Mouse (Mus musculus) layer of hippocampus, adult 8-10 months (tissue): ENCODE results near the gene Myl10. TPM values are rescaled to one million over a fixed set of nuclear protein-coding genes. Genes with fewer than 3 reads are reported as not detected.
"Not testable (repeated sequence)": the region's sequence is repeated elsewhere in the genome, so short reads cannot be mapped to it uniquely, and the experiment has no call there.

Source experiments
- DNase-seq, 2 experiments: peaks; one replicate each; pipeline ENCODE4 v3.0.0; 2022; ENCODE audit warnings: low spot score in 2 of 2
- total RNA-seq, 4 experiments: library from RNA; stranded (reverse); gene quantifications; 2 replicates each; pipeline ENCODE4 v1.2.4; 2022

Gene Myl10
- not detected for total RNA-seq

- no peak for DNase-seq
These were observed at the start of gene Myl10 for GRCm38 (mm10) chr5:136692784-136693183. Gene Myl10, plus strand, starts transcription at chr5:136693146.

DNA sequence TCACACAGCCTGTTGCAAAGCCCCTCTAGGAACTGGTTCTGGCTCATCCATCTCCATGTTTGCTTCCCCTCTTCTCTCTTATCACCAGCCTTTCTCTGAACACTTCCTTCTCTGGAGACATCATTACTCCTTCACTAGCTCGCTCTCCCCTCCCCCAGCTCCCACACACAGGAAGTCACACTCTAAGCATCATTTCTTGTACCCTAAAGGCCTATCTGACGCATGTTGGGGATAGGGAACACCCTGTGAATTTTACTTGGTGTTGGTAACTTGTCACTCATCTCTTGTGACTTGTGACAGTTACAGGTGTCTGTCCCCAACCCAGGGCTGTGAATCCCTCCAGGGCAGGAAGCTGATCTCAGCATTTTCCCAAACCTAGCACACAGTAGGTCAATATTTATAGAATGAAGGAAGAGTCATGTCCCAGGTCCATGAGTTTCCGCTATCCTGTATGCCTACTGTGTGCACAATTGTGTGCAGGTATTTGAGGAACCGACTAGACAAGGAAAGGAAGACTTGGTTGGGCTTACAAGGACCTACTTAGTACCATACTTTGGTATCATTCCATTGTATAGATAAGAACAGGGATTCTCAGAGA is 46.1 kb upstream of the Myl10 start:
- DNase-seq, result no peak

- DNase-seq, result no peak
These were observed 43.9 kb upstream of the Myl10 start for GRCm38 (mm10) chr5:136649071-136649470.

GRCm38 (mm10) chr5:136649655-136650054 is 43.3 kb upstream of the Myl10 start:
- DNase-seq, result no peak

DNA sequence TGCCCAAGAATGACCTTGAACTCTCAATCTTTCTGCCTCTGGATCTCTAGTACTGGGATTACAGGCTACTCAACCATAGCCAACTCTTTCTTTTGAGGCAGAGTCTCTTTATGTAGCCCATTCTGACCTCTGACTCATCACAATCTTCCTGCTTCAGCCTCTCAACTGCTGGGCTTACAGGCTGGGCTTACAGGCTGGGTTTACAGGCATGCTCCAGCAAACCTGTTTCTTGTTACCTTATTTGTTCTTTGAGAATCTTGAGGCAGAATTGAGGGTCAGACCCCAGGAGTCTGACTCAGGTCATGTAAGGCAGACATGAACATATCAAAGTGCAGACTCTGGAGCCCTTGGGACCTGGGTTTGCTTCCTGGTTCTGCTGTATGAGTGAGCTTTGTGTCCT is 38.5 kb upstream of the Myl10 start:
- DNase-seq, result no peak

- no peak for DNase-seq
These were observed 36.0 kb upstream of the Myl10 start for GRCm38 (mm10) chr5:136656830-136657395.

- DNase-seq, result not testable (repeated sequence)
These were observed 32.2 kb upstream of the Myl10 start for GRCm38 (mm10) chr5:136660721-136661120.

- DNase-seq, result no peak
These were observed 30.7 kb upstream of the Myl10 start for GRCm38 (mm10) chr5:136662281-136662680.

DNA sequence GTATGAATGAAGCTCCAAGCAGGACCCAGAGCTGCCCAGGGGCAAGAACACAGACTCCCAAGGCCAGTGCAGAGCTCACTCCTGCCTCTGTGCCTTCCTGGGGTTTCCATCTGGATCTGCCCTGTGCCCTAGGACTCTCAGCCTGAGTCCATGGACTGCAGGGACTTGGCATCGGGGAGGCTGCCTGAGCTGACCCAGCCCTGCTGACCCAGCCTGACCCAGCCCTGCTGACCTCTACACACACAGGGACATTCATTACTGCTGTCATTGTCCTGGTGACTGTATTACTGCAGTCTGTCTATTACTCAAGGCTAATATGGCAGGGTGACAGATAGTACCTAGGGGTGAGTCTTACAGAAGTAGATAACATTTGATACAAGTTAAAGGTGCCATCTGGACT is 30.1 kb upstream of the Myl10 start:
- no peak for DNase-seq

GRCm38 (mm10) chr5:136664497-136664896 is 28.4 kb upstream of the Myl10 start:
- peak; percentile 34 to 59 for DNase-seq

- no peak for DNase-seq
These were observed 16.5 kb upstream of the Myl10 start for GRCm38 (mm10) chr5:136676315-136677030.

DNA sequence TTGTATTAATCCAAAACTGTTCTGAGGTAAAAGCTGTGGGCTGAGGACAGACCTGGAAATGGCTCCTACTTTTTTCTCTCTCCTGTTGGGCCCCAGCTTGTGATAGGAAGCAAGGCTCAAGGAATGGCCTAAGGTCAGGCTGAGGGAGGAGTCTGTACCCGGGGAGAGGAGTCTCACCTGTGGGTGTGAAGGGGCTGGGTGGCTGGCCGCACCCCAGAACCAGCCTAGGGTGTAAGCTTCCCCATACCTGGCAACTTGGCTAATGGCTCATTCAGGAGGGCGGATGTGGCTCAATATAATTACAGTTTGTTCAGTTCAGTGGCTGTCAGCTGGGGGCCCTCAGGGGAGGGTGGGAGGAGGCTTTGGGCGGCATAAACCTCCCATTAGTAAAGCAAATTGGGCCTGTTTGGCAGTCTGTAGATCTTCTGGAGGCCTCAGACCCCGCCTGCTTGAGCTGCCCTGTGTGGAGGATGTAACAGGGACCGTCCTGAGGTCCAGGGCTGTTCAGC is 14.1 kb upstream of the Myl10 start:
- no peak for DNase-seq

DNA sequence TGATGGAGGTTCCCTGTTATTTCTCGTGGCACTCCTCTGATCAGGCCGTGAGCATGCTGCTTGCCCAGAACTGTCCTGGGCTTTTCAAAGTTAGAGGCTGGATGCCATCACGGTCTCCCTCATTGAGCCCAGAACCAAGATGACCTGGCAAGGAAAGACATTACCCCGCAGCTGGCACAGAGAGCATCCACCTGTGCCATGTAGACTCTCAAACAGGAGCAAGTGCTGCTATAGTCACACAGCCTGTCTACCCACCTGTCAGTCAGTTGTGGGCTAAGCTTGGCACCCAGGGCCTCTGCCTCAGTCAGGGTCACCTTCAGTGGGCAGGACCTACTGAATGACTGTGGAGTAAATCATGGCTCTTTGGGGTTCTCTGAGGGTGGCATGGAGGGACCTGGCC is 6.6 kb upstream of the Myl10 start:
- DNase-seq, result no peak

GRCm38 (mm10) chr5:136687561-136687960 is 5.4 kb upstream of the Myl10 start:
- DNase-seq, result no peak

- no peak for DNase-seq
These were observed 4.1 kb upstream of the Myl10 start for GRCm38 (mm10) chr5:136688841-136689240.

DNA sequence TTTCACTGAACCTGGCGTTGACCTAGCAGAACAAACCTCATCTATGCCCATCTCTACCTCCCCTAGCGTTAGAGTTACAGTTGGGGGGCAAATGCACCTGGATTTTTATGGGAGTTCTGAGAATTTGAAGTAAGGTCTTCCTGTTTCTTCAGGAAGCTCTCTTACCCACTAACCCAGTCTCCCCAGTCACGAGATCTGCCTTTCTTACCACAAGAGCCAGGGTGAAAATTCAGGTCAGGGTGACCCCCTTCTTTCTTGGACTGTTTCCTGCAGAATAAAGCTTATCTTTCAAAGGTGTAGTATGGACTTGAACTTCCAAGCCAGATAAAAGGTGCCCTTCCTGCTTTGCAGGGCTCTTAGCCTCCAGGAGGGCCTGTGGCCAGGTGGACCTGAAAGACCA is 1.8 kb upstream of the Myl10 start:
- no peak for DNase-seq

- no peak for DNase-seq
These were observed 472 bp downstream of the Myl10 start for GRCm38 (mm10) chr5:136693418-136693817.

DNA sequence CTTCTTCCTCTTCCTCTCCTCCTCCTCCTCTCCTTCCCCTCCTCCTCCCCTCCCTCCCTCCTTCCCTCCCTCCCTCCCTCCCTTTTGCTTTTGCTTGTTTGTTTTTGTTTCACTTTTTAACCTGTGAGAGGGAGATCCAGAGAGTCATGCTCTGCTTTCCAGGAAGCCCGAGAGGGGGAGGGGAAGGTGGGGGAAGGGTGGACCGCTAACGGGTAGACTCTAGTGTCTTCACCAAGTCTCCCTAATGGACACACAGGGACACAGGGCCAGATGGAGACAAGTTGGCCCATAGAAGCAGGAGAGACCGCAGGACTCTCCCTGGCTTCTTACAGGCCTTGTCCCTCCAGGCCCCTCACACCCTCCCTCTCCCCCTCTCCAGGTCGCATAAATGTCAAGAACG is 2.0 kb downstream of the Myl10 start:
- DNase-seq, result no peak

DNA sequence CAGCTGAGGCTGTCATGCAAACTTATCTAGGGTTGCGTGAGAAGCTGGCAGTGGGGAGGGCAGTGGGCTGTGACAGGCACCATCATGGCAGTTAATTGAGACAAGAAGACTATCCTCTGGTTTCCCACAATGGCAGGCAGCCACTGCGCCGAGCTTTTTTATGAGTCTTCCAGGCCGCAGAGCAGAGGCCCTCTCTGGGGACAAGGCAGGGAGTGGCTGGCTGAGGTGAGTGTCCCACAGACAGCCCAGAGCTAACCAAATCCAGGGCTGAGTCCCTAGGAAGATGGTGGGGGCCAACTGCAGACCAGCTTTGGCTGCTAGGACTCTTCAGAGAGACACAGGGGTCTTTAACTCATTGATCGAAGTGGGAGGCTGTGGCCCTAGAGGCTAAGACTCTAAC is 3.6 kb downstream of the Myl10 start:
- DNase-seq, result no peak

DNA sequence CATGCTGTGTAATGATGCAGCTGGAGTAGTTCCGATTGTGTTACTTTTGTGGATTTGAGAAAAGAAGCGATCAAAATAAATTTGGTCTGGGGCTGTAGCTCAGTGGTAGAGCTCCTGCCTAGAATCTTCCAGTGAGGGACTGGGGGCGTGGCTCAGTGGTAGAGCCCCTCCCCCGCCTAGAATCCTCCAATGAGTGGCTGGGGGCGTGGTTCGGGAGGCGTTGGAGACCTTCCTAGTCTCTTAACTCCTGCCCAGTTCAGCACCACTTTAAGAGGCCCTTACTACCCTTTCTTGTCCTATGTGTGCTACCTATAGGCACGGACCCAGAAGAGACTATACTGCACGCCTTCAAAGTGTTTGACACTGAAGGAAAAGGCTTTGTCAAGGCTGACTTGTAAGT is 4.7 kb downstream of the Myl10 start:
- no peak for DNase-seq

- DNase-seq, result no peak
These were observed 9.3 kb downstream of the Myl10 start for GRCm38 (mm10) chr5:136702159-136702725.

GRCm38 (mm10) chr5:136703751-136704150 is 10.8 kb downstream of the Myl10 start:
- DNase-seq, result peak in 1 of 2 experiments; percentile 67
